Mouse (Mus musculus) forebrain, postnatal 0 days (tissue): Measurements from ENCODE around the gene Rtn3. TPM values are rescaled to one million over a fixed set of nuclear protein-coding genes. Genes with fewer than 3 reads are reported as not detected.

Experiments
- ATAC-seq: fragments of 200-750 bp; cut with Nextera tagmentation; 2 replicates; pipeline ENCODE4 v1.8.0; 2017; ENCODE audit warnings: mild to moderate bottlenecking, moderate library complexity
- DNase-seq: peaks from one replicate; pipeline ENCODE4 v3.0.0-alpha.2; 2015
- H3K27ac ChIP-seq: fragments of 300-500 bp; sonication (generic); 2 replicates; pipeline ENCODE4 v1.5.1; 2014; ENCODE audit warnings: low read depth, mild to moderate bottlenecking, antibody characterized with exemption, low read length, moderate library complexity, mixed read lengths
- H3K27me3 ChIP-seq: fragments of 300-500 bp; sonication (generic); 2 replicates; pipeline ENCODE4 v1.6.1; 2014; ENCODE audit warnings: mild to moderate bottlenecking, low read length, mixed read lengths; ENCODE audit not compliant: insufficient read depth
- H3K36me3 ChIP-seq: fragments of 300-500 bp; sonication (generic); 2 replicates; pipeline ENCODE4 v1.6.1; 2014; ENCODE audit warnings: mild to moderate bottlenecking, moderate library complexity; ENCODE audit not compliant: insufficient read depth
- H3K4me1 ChIP-seq: fragments of 300-500 bp; sonication (generic); 2 replicates; pipeline ENCODE4 v1.6.1; 2014; ENCODE audit warnings: antibody characterized with exemption; ENCODE audit not compliant: insufficient read depth
- H3K4me2 ChIP-seq: fragments of 300-500 bp; sonication (generic); 2 replicates; pipeline ENCODE4 v1.6.1; 2014; ENCODE audit warnings: low read depth, mild to moderate bottlenecking, moderate library complexity
- H3K4me3 ChIP-seq: fragments of 300-500 bp; sonication (generic); 2 replicates; pipeline ENCODE4 v1.5.1; 2014; ENCODE audit warnings: low read depth, low read length, mixed read lengths
- H3K9ac ChIP-seq: fragments of 300-500 bp; sonication (generic); 2 replicates; pipeline ENCODE4 v1.6.1; 2014; ENCODE audit warnings: mild to moderate bottlenecking
- H3K9me3 ChIP-seq: fragments of 300-500 bp; sonication (generic); 2 replicates; pipeline ENCODE4 v1.6.1; 2016; ENCODE audit warnings: low read length
- CTCF ChIP-seq: sonication (generic); IDR thresholded peaks from 2 replicates; pipeline ENCODE4 v1.5.1; 2016; ENCODE audit warnings: antibody characterized with exemption, control low read depth, low read depth
- WGBS: fragments of 180-500 bp; shearing (Covaris S2); extraction: QIAGEN DNeasy Blood & Tissue Kit; methylation state at CpG from one replicate; pipeline ENCODE4 v1.1.7; 2014; 5-methylcytosine and 5-hydroxymethylcytosine counted together
- polyA plus RNA-seq: library from polyadenylated mRNA; unstranded; fragments of >200 nt; fragmentation: Nextera tagmentation; extraction: Ambion mirVana; gene quantifications from 2 replicates; pipeline ENCODE4 v1.2.1, GENCODE M21; 2015
- total RNA-seq: library from RNA; depleted of rRNA; stranded (reverse); fragments of >200 nt; gene quantifications from 2 replicates; pipeline ENCODE4 v1.2.3, GENCODE M21; 2014

Rtn3 gene
- total and polyA plus RNA-seq, 2 experiments from 2014 or later: 363 to 637 TPM

- H3K36me3 ChIP-seq: peaks cover 29% of the 10 kb centered on the region
- 6% methylated on average over 51 of the region's 51 CpGs for WGBS
Observed at GRCm38 (mm10) chr19:7423028-7423655, 59.9 kb downstream of the Rtn3 start.

GRCm38 (mm10) chr19:7422656-7423027 lies 60.4 kb downstream of the Rtn3 start:
- H3K9ac ChIP-seq: peak overlapping the region; percentile 78
- H3K36me3 ChIP-seq: peaks cover 24% of the 10 kb centered on the region
- 14% methylated on average over 29 of the region's 35 CpGs for WGBS
- H3K9me3 ChIP-seq: no peaks in the 10 kb centered on the region
- no peak for TF ChIP-seq CTCF
- no peaks in the 10 kb centered on the region for H3K27me3 ChIP-seq
- ATAC-seq: peak; percentile 0; the same call in 1 of the 2 replicates
- peak overlapping the region; percentile 92 for H3K27ac ChIP-seq
- peak overlapping the region; percentile 73 for H3K4me2 ChIP-seq
- no peak for DNase-seq
- peak overlapping the region; percentile 47 for H3K4me3 ChIP-seq
- H3K4me1 ChIP-seq: peaks cover 32% of the 10 kb centered on the region

More at GRCm38 (mm10) chr19:7423028-7423655, 59.9 kb downstream of the Rtn3 start:
- Histone ChIP-seq H3K9ac (peak overlapping the region; percentile 78), H3K27ac (peak overlapping the region; percentile 92), H3K4me3 (peak overlapping the region; percentile 47), H3K4me2 (peak overlapping the region; percentile 73), H3K27me3 (no peaks in the 10 kb centered on the region), H3K4me1 (peaks cover 32% of the 10 kb centered on the region), H3K9me3 (no peaks in the 10 kb centered on the region)
- peak; percentile 86 for DNase-seq
- ATAC-seq: peak; percentile 71
- TF ChIP-seq CTCF: no peak

DNA sequence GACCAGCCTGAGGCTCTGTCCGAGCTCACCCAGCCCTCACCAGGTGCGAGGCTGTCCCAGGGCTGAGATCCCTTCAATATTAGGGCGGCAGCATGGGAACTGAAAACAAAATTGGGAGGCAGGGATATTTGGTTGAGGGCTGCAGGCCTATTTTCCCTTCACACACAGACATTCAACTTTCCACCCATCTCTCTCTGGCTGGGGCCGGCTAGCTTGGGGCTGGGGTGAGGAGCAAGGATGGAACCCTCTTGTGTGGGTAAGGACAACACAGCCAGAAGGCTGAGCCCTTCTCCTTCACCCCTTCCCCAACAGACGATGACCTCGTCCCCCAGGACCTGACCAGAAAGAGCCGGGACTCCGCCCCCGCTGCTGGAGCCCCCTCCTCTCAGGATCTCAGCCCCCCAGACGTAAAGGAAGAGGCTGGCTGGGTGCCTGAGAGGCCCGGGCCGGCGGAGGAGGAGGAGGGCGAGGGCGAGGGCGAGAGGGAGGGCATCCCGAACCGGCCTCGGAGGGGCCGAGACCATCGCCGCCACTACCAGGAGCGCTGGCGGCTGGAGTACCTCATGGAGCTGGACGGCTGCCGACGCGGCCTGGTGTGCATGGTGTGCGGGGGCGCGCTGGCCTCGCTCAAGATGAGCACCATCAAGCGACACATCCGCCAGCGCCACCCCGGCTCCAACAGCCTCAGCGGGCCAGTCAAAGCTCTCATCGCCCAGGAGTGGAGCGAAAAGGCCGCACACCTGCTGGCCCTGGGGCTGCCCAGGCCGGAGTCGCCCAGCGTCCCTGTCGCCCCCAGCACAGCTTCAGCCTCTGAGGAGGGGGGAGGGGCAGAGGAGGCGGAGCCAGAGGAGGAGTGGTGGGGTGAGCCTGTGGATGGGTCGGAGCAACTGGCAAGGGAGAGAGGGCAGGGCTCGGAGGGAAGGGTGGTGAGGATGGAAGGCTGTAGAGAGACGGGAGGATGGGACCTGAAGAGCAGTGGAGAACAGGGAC lies 61.2 kb downstream of the Rtn3 start:
- DNase-seq (peak; percentile 85), ATAC-seq (peak; percentile 30)
- Histone ChIP-seq H3K4me2 (peak overlapping the region; percentile 73), H3K4me3 (peak overlapping the region; percentile 47), H3K9ac (peak overlapping the region; percentile 78), H3K27me3 (no peaks in the 10 kb centered on the region), H3K4me1 (peaks cover 32% of the 10 kb centered on the region), H3K27ac (peak overlapping the region; percentile 92), H3K9me3 (no peaks in the 10 kb centered on the region), H3K36me3 (peaks cover 16% of the 10 kb centered on the region)
- TF ChIP-seq CTCF: no peak
- 9% methylated on average over 41 of the region's 48 CpGs for WGBS

- WGBS: 46% methylated on average over 27 of the region's 27 CpGs
- H3K4me3 ChIP-seq: no peak overlapping the region
- peak overlapping the region; percentile 92 for H3K27ac ChIP-seq
- no peaks in the 10 kb centered on the region for H3K9me3 ChIP-seq
- H3K4me1 ChIP-seq: peaks cover 32% of the 10 kb centered on the region
- no peak for TF ChIP-seq CTCF
- DNase-seq (no peak), ATAC-seq (no peak)
- no peaks in the 10 kb centered on the region for H3K27me3 ChIP-seq
- H3K36me3 ChIP-seq: peaks cover 8% of the 10 kb centered on the region
- H3K4me2 ChIP-seq: peak overlapping the region; percentile 73
- peak overlapping the region; percentile 78; the same call in 1 of the 2 replicates for H3K9ac ChIP-seq
Observed at GRCm38 (mm10) chr19:7420841-7421601, 62.1 kb downstream of the Rtn3 start.

- 50% methylated on average over 12 of the region's 12 CpGs for WGBS
- peaks cover 32% of the 10 kb centered on the region for H3K4me1 ChIP-seq
Observed at GRCm38 (mm10) chr19:7420108-7420507, 63.0 kb downstream of the Rtn3 start.

DNA sequence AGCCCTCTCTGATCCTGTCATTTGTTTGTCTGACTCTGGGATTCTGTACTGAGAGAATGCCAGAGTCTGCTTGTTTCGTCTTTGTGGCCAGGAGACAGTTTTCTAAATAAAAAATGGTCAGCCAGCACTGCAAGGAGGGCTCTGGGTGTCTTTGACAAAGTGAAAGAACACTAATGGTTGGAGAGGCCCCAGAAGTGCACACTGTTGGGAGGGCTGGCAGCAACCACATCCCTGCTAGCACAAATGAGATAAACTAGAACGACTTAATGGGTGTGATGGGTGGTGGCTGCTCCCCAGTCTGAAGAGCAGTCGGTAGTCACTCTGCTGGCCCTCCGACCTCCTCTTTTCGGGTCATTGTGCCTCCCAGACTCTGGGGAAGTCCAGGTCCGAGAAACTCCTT lies 63.9 kb downstream of the Rtn3 start:
- Histone ChIP-seq H3K36me3 (0 out of 2 replicates have a peak, but pooled peaks cover 8% of the 10 kb centered on the region), H3K4me1 (peaks cover 30% of the 10 kb centered on the region), H3K9ac (peak overlapping the region; percentile 94), H3K27ac (peak overlapping the region; percentile 99), H3K4me3 (peak overlapping the region; percentile 90), H3K27me3 (no peaks in the 10 kb centered on the region), H3K4me2 (peak overlapping the region; percentile 86), H3K9me3 (no peaks in the 10 kb centered on the region)
- ATAC-seq (no peak), DNase-seq (peak; percentile 54)
- TF ChIP-seq CTCF: no peak
- WGBS: 17% methylated on average over 6 of the region's 6 CpGs

More at GRCm38 (mm10) chr19:7420108-7420507, 63.0 kb downstream of the Rtn3 start:
- Histone ChIP-seq H3K9me3 (no peaks in the 10 kb centered on the region), H3K9ac (peak overlapping the region; percentile 94; the same call in 1 of the 2 replicates), H3K4me2 (peak overlapping the region; percentile 86), H3K36me3 (0 out of 2 replicates have a peak, but pooled peaks cover 8% of the 10 kb centered on the region), H3K27me3 (no peaks in the 10 kb centered on the region), H3K27ac (peak overlapping the region; percentile 99; the same call in 1 of the 2 replicates), H3K4me3 (no peak overlapping the region)
- DNase-seq: no peak
- ATAC-seq: no peak
- TF ChIP-seq CTCF: no peak
